Mouse (Mus musculus): ENCODE results near the gene Nceh1.
A peak's percentile ranks its signal among the peaks of the same experiment; 100 is the strongest.

Gene Nceh1

DNA sequence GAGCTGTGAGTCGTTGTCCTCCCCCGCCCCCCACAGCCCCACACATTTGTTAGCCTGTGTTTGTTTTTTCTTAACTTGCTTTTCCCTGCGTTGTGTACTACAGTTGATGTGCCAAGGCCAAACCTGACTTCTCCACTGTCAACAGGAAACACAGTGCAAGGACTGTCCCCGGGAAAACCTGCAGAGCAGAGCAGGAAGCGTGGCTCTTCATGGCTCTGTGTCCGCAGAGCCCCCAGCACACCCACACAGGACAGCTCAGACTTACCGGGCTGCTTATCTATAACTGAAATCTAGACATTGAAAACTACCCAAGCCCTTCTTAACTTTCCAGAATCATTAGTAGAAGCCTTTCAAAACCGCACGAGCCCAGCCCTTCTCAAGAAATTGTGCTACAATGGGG, 102.3 kb downstream of the Nceh1 start:
- peak; percentile 42 to 79 for DNase-seq

GRCm38 (mm10) chr3:27288301-27288700, 105.5 kb downstream of the Nceh1 start:
- no peak for DNase-seq

GRCm38 (mm10) chr3:27288909-27289308, 106.1 kb downstream of the Nceh1 start:
- peak; percentile 60 to 80 for DNase-seq

- DNase-seq, result no peak
Measured at GRCm38 (mm10) chr3:27290285-27290684, 107.5 kb downstream of the Nceh1 start.

GRCm38 (mm10) chr3:27290945-27291344, 108.2 kb downstream of the Nceh1 start:
- peak in 1 of 2 experiments; percentile 44 for DNase-seq

DNA sequence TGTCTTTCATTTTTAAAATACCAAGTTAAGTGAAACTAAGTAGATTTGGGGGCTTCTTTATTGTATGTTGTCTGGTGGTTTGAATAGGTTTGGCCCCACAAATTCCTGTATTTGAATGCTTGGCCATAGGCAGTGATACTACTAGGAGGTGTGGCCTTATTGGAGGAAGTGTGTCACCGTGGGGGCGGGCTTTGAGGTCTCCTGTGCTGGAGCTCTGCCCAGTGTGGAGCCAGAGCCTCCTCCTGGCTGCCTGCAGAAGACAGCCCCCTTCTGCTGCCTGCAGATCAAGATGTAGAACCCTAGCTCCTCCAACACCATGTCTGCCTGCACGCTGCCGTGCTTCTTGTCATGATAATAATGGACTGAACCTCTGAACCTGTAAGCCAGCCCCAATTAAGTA, 108.6 kb downstream of the Nceh1 start:
- DNase-seq, result peak in 1 of 2 experiments; percentile 62

DNA sequence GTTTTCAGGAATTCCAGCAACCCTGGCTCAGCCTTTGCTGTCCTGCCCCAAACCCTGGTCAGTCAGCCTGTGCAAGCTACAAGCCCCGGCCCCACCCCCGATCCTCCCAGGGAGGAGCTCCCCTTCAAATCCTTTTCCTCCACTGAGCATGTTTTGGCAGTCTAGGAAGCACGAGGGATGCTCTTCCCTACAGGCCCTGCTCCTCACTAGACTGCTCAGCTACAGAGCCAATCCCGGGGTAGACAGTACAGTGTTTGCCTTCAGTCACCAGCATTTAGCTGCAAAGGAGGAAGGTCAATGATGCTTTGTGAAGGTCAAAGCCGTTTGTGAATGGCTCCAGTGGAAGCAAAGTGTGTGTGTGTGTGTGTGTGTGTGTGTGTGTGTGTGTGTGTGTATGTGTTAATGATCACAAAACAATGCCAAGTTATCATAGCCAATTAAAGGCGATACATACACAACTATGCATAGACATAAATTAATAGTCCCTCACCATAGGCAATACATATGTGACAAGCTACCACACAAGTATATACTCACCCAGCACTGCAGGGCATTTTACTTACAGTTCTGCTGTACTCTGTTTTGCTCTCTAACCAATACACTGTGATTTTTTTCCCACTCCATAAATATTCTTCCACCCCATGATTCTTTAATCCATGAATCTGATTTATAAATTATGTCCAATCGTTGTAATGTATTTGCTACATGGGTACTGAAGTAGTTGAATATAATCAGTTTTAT, 111.0 kb downstream of the Nceh1 start:
- peak in 1 of 2 experiments; percentile 53 for DNase-seq

DNA sequence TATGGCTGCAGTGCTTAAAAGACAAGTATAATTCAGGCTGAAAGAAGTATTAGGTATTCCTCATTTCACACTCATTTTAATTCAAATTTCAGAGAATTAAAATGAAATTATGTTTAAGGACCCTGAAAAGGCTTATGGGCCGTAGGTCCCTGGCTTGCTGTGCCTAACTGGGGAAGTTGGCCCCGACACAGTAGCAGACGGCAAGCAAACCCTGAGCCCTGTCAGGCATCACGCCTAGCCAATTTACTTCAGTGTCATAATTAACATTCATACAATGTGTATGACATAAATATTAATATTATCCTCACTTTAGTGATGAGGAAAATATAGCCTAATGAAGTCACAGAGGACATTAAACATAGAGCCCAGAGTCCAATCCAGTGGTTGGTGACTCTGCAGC, 117.7 kb downstream of the Nceh1 start:
- no peak for DNase-seq

DNA sequence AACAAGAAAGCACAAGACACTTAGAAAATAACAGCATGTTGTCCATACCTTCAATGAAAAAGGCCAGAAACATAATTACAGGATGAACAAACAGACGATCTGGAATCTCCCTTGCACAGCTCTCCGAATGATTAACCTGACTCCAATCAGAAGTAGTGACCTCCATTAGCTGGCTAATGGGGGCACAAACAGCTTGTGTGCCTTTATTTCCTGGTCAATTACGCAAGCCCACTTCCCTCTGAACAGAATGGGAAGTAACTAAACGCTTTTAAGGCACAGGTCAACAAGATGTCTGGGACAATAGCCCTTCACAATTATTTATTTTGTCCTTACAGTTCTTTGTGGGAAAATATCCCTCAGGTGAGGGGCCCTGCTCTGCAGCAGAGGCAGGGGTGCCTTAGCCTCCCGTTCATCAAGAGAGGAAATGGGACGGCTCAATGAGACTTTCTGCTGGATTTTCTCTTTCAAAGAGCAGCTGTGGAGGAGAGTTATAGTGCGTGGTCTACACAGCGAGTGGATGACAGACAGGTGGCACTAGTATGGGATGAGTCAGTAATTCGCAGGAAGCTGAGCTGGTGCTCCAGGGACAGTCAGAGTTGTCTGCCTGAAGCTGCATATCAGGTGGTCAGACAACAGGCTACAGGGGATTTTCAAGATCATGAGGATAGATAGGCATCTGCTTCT, 119.7 kb downstream of the Nceh1 start:
- DNase-seq, result no peak

GRCm38 (mm10) chr3:27306815-27307214, 124.0 kb downstream of the Nceh1 start:
- no peak for DNase-seq

GRCm38 (mm10) chr3:27310973-27311372, 128.2 kb downstream of the Nceh1 start:
- no peak for DNase-seq

DNA sequence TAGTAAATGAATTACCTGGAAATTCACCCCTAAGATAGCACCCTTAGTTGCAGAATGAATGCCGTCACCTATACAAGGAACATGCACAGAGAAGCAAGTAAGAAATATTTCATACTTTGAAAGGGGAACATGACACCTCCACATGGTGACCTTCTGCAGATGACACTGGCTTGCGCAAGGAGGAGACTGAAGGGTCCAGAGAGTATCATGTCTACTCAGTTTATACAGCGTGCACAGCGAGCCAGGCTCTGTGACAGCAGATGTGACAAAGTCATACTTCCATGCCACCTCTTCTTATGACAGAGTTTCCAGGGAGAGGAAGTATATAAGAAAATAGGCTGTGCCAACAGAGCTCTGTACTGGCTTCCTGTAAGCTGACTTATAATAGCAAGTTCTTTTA, 128.7 kb downstream of the Nceh1 start:
- DNase-seq, result no peak

DNA sequence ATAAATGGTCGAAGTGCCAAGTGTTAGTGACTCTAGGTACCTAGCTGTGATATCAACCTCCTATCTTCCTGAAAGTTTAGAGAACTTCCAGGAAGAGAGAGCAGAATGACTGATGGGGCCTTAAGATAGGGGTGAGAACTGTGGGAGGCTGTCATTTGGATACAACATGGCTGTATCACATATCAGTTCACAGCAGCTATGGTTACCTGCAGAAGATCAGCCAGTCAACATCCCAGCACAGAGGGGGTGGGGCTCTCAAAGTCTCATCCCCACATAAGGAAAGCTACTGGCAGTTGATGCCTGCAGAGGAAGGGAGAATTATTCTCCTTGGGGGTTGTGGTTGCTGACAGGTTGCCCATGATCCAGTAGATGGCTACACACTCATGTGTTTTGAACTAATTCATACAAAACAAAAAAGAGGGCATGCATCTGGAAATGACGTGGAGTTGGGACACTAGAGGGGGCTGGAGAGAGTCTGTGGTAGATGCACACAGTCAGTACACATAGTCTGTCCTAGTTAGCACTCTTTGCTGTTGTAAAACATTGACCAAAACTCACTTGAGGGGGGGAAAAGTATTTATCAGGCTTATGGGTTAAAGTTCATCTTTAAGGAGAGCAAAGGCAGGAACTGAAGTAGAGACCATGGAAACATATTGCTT, 131.9 kb downstream of the Nceh1 start:
- DNase-seq, result no peak

DNA sequence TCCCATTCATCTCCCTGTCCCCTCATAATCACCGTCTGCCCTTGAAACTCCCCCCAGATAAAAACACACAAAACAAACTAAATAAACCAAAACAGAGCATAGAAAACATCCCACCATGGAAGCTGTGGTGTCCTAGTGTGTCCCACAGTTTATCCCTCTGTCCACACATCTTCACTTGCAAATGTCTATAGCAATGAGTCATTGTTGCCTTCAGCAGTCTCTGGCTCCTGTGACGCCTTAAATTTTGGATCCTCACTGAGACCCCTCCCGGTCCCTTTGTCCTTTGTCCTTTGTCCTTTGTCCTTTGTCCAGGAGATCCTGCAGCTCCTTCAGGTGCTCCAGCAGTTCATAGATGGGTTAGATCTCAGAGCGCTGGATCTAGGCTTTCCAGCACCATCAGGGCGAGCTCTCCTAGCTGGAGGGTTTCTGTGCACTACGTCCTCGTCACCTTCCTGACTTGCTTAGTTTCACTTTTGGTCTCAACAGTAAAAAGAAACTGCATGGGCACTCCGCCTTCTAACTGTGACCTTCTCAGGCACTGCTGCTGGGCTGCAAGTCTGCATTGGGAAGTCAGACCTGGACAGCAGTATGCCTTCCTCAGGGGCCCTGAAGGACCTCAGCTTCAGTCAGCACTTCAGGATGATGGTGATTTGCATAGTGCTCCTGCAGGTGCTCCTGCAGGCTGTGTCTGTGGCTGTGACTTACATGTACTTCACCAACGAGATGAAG, 134.0 kb downstream of the Nceh1 start, which contains the start of gene Tnfsf10:
Tnfsf10 (plus strand) TSS at position 470 of the 729 bp plus-strand sequence.
- DNase-seq, result peak; percentile 73 to 76

- peak in 1 of 2 experiments; percentile 32 for DNase-seq
Measured at GRCm38 (mm10) chr3:27317288-27318024, 134.7 kb downstream of the Nceh1 start.

GRCm38 (mm10) chr3:27319650-27320049, 136.9 kb downstream of the Nceh1 start:
- peak; percentile 36 to 75 for DNase-seq

- DNase-seq, result peak; percentile 80 to 89
Measured at GRCm38 (mm10) chr3:27320613-27321495, 138.1 kb downstream of the Nceh1 start.

DNA sequence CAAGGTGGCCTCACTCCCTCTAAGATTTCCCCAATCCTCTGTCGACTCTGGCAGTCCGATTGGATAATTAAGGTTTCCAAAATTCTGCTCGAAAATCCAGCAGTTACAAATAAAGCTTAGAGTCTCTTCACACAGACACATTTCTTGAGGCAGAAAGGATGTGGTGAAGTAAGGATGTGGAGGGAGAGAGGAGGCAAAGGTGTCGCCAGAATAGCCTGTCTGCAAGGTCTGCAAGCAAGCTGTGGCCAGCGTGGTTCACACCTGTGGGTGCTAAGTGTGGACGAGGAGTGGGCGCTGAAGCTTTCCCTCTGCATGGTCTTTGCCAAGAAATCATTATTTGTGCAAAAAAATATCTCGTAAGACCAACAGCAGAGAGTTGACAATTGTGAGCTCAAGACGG, 139.8 kb downstream of the Nceh1 start:
- DNase-seq, result no peak

DNA sequence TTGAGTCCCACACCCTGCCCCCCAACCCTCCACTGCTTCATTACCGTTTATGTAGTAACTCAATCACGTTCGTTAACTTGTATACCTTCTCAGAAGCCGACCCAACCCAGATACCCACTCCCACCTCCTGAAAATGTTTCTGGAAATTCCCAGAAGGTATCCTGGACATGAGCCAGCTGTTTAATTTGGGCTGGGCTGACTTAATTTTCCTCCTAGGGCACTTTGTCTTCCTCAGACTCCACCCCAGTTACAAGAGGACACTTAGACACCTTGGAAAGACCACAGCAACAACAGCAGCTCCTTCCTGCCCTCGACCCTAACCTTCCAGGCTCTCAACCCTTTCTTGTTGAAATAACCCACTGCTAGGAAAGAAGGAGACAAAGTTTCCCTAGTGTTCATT, 140.8 kb downstream of the Nceh1 start:
- DNase-seq, result peak; percentile 65 to 71

- DNase-seq, result peak; percentile 81 to 86
Measured at GRCm38 (mm10) chr3:27326633-27327191, 143.9 kb downstream of the Nceh1 start.

DNA sequence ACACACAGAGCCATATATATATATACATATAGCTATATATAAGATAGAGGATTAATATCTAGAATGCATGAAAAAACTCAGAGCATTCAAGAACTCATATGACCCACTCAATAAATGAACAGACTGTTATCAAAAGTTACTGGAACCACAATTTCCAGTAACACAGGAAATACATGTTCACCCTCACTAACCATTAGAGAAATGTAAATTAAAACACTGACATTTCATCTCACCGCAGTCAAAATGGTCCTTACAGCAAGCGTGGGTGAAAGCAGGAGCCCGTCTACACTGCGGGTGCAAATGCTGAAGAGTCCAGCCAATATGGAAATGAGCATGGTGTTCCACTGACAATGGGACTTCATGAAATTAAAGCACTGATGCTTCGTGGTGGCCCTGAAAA, 147.9 kb downstream of the Nceh1 start:
- DNase-seq, result no peak

Data from kidney, postnatal 25 days (tissue).